Mouse (Mus musculus) liver, embryonic 14.5 days (tissue): ENCODE measurements at regions not wholly inside any gene's neighbourhood (a gene's known extent, or its start where the extent isn't known, plus 50 kb on each side); places are given as distances from the start of the nearest gene placed in this dataset.

ENCODE experiments used
- ATAC-seq: fragments of 200-750 bp; cut with Nextera tagmentation; 2 replicates; pipeline ENCODE4 v1.8.0; 2017; ENCODE audit warnings: moderate number of reproducible peaks, mild to moderate bottlenecking, moderate library complexity; ENCODE audit not compliant: insufficient read depth
- DNase-seq, 3 experiments: peaks; one replicate each; pipeline ENCODE4 v3.0.0-alpha.2; 2012 to 2013; ENCODE audit warnings: low read depth in 3 of 3, low spot score in 3 of 3
- H3K27ac ChIP-seq: fragments of 300-500 bp; sonication (generic); 2 replicates; pipeline ENCODE4 v1.5.1; 2014; ENCODE audit warnings: moderate library complexity, mild to moderate bottlenecking, control low read depth, inconsistent platforms
- H3K27me3 ChIP-seq: fragments of 300-500 bp; sonication (generic); 2 replicates; pipeline ENCODE4 v1.6.1; 2014; ENCODE audit warnings: mild to moderate bottlenecking, low read length, moderate library complexity; ENCODE audit not compliant: control insufficient read depth, insufficient read depth
- H3K36me3 ChIP-seq: fragments of 300-500 bp; sonication (generic); replicated peaks from 2 replicates; pipeline ENCODE4 v1.6.1; 2014; ENCODE audit warnings: low read depth; ENCODE audit not compliant: control insufficient read depth, insufficient read depth
- H3K4me1 ChIP-seq, 2 experiments: fragments of 200-500 bp in 1 of 2; fragments of 300-500 bp in 1 of 2; sonication (generic) in 1 of 2; replicated peaks; 2 replicates each; pipeline ENCODE4 v1.6.1; 2012 to 2014; ENCODE audit warnings: antibody characterized with exemption in 1 of 2, inconsistent platforms in 1 of 2, low read length in 1 of 2; ENCODE audit not compliant: control insufficient read depth in 2 of 2, insufficient read depth in 2 of 2
- H3K4me2 ChIP-seq: fragments of 300-500 bp; sonication (generic); 2 replicates; pipeline ENCODE4 v1.6.1; 2014; ENCODE audit warnings: low read depth, mild to moderate bottlenecking, control low read depth, moderate library complexity
- H3K4me3 ChIP-seq, 2 experiments: fragments of 200-500 bp in 1 of 2; fragments of 300-500 bp in 1 of 2; sonication (generic) in 1 of 2; 2 replicates each; pipeline ENCODE4 v1.5.1; 2012 to 2014; ENCODE audit warnings: low read depth in 2 of 2, low read length in 2 of 2, mild to moderate bottlenecking in 2 of 2, control low read depth in 1 of 2, inconsistent platforms in 1 of 2, moderate library complexity in 1 of 2; ENCODE audit not compliant: insufficient read depth in 1 of 2
- H3K9ac ChIP-seq: fragments of 300-500 bp; sonication (generic); replicated peaks from 2 replicates; pipeline ENCODE4 v1.6.1; 2014; ENCODE audit warnings: mild to moderate bottlenecking, control low read depth, moderate library complexity
- H3K9me3 ChIP-seq: fragments of 300-500 bp; sonication (generic); 2 replicates; pipeline ENCODE4 v1.6.1; 2016; ENCODE audit warnings: low read length, mixed read lengths; ENCODE audit not compliant: control insufficient read depth
- CTCF ChIP-seq: IDR thresholded peaks from 2 replicates; pipeline ENCODE4 v1.5.1; 2016; ENCODE audit warnings: antibody characterized with exemption, low read depth, control low read depth
- EP300 ChIP-seq: IDR thresholded peaks from 2 replicates; pipeline ENCODE4 v1.6.1; 2016; ENCODE audit warnings: antibody characterized with exemption, low read depth
- WGBS: fragments of 180-500 bp; shearing (Covaris S2); extraction: QIAGEN DNeasy Blood & Tissue Kit; methylation state at CpG from one replicate; pipeline ENCODE4 v1.1.7; 2014; ENCODE audit not compliant: insufficient replicate concordance; 5-methylcytosine and 5-hydroxymethylcytosine counted together

GRCm38 (mm10) chr15:71276566-71276912 lies 2557.8 kb upstream of the Gm6569 start:
- TF ChIP-seq CTCF (no peak), EP300 (no peak)
- no peaks in the 10 kb centered on the region for H3K9me3 ChIP-seq
- H3K27ac ChIP-seq = no peak overlapping the region
- no peaks in the 10 kb centered on the region for H3K27me3 ChIP-seq
- 31% methylated on average over 2 of the region's 2 CpGs for WGBS
- no peak for ATAC-seq
- H3K36me3 ChIP-seq = no peaks in the 10 kb centered on the region
- no peak overlapping the region for H3K4me3 ChIP-seq
- no peak overlapping the region for H3K9ac ChIP-seq
- no peaks in the 10 kb centered on the region for H3K4me1 ChIP-seq
- no peak overlapping the region for H3K4me2 ChIP-seq
- DNase-seq = no peak

DNA sequence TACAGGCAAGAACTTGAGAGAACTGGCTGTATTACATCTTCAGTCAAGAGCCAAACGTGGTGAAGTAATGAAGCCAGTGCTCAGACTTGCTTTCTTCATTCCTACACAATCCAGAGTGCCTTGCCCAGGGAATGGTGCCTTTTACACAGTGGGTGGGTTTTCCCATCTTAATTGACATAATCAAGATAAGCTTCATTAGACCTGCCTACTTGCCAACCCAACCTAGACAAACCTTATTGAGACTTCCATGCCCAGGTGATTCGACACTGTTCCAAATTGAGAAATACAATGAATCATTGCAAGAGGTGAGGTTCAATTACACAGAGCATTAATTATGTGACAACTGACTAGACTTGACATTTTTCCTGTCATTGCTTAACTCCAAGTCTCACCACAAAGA lies 2557.0 kb upstream of the Gm6569 start:
- Histone ChIP-seq H3K4me1 (no peaks in the 10 kb centered on the region), H3K9ac (no peak overlapping the region), H3K27me3 (no peaks in the 10 kb centered on the region), H3K36me3 (no peaks in the 10 kb centered on the region), H3K4me2 (no peak overlapping the region), H3K4me3 (no peak overlapping the region), H3K9me3 (no peaks in the 10 kb centered on the region), H3K27ac (no peak overlapping the region)
- ATAC-seq (no peak), DNase-seq (no peak)
- WGBS = 37% methylated on average over 2 of the region's 2 CpGs
- TF ChIP-seq EP300 (no peak), CTCF (no peak)

- Histone ChIP-seq H3K27ac (no peak overlapping the region), H3K9me3 (no peaks in the 10 kb centered on the region), H3K4me2 (no peak overlapping the region), H3K4me3 (no peak overlapping the region), H3K9ac (no peak overlapping the region), H3K4me1 (no peaks in the 10 kb centered on the region), H3K27me3 (no peaks in the 10 kb centered on the region), H3K36me3 (no peaks in the 10 kb centered on the region)
- ATAC-seq (no peak), DNase-seq (no peak)
- TF ChIP-seq CTCF = no peak
- no peak for TF ChIP-seq EP300
- WGBS = 70% methylated on average over 3 of the region's 3 CpGs
These were observed 2550.6 kb upstream of the Gm6569 start for GRCm38 (mm10) chr15:71283775-71284174.

GRCm38 (mm10) chr15:71302541-71302940 lies 2531.8 kb upstream of the Gm6569 start:
- H3K9ac ChIP-seq = no peak overlapping the region
- no peaks in the 10 kb centered on the region for H3K4me1 ChIP-seq
- H3K4me2 ChIP-seq = no peak overlapping the region
- no peak overlapping the region for H3K4me3 ChIP-seq
- H3K27me3 ChIP-seq = no peaks in the 10 kb centered on the region
- no peak for ATAC-seq
- H3K27ac ChIP-seq = no peak overlapping the region
- TF ChIP-seq EP300 (no peak), CTCF (no peak)
- no peaks in the 10 kb centered on the region for H3K9me3 ChIP-seq
- no peaks in the 10 kb centered on the region for H3K36me3 ChIP-seq
- DNase-seq = no peak

- WGBS = 52% methylated on average over 3 of the region's 3 CpGs
- ATAC-seq = no peak
- H3K4me3 ChIP-seq = no peak overlapping the region
These were observed 2524.1 kb upstream of the Gm6569 start for GRCm38 (mm10) chr15:71310230-71310629.

GRCm38 (mm10) chr15:71326596-71326995 lies 2507.8 kb upstream of the Gm6569 start:
- H3K27ac ChIP-seq = no peak overlapping the region
- no peak overlapping the region for H3K4me3 ChIP-seq
- H3K4me1 ChIP-seq = no peaks in the 10 kb centered on the region
- no peak overlapping the region for H3K4me2 ChIP-seq
- DNase-seq (no peak), ATAC-seq (no peak)
- no peak overlapping the region for H3K9ac ChIP-seq
- H3K9me3 ChIP-seq = no peaks in the 10 kb centered on the region
- no peaks in the 10 kb centered on the region for H3K27me3 ChIP-seq
- TF ChIP-seq EP300 (no peak), CTCF (no peak)
- H3K36me3 ChIP-seq = no peaks in the 10 kb centered on the region
- WGBS = 55% methylated on average over 3 of the region's 3 CpGs

More at GRCm38 (mm10) chr15:71310230-71310629, 2524.1 kb upstream of the Gm6569 start:
- no peak for DNase-seq
- Histone ChIP-seq H3K27me3 (no peaks in the 10 kb centered on the region), H3K36me3 (no peaks in the 10 kb centered on the region), H3K9ac (no peak overlapping the region), H3K27ac (no peak overlapping the region), H3K9me3 (no peaks in the 10 kb centered on the region), H3K4me2 (no peak overlapping the region), H3K4me1 (no peaks in the 10 kb centered on the region)
- TF ChIP-seq EP300 (no peak), CTCF (no peak)
